Mouse (Mus musculus) bone marrow macrophage, adult 2 months (primary cell): ENCODE results near the gene Cfap73. TPM values are rescaled to one million over a fixed set of nuclear protein-coding genes. Genes with fewer than 3 reads are reported as not detected.
A peak's percentile ranks its signal among the peaks of the same experiment; 100 is the strongest.

Experiments used
- H3K27ac ChIP-seq: 2 replicates; pipeline ENCODE4 v1.5.1; 2012; ENCODE audit warnings: low read depth, low read length; ENCODE audit not compliant: insufficient read depth
- H3K4me1 ChIP-seq: 2 replicates; pipeline ENCODE4 v1.6.1; 2012; ENCODE audit warnings: low read length; ENCODE audit not compliant: control insufficient read depth, insufficient read depth
- H3K4me3 ChIP-seq: 2 replicates; pipeline ENCODE4 v1.5.1; 2012; ENCODE audit warnings: mild to moderate bottlenecking, low read length, moderate library complexity; ENCODE audit not compliant: insufficient read depth
- CTCF ChIP-seq: IDR thresholded peaks from 2 replicates; pipeline ENCODE4 v1.5.1; 2012; ENCODE audit warnings: low read depth, mild to moderate bottlenecking, low read length, moderate library complexity
- POLR2A ChIP-seq: IDR thresholded peaks from 2 replicates; pipeline ENCODE4 v1.6.1; 2012; ENCODE audit warnings: mild to moderate bottlenecking, low read depth, low read length, borderline replicate concordance
- polyA plus RNA-seq: library from polyadenylated mRNA; stranded (reverse); fragments of >200 nt; gene quantifications from 2 replicates; pipeline ENCODE4 v1.2.4, GENCODE M21; 2012; ENCODE audit not compliant: missing spikeins, insufficient read depth, insufficient read length

Gene Cfap73
- polyA plus RNA-seq, 1 experiment: not detected

GRCm38 (mm10) chr5:120605688-120606087, 28.3 kb downstream of the Cfap73 start:
- H3K4me1 ChIP-seq: peaks cover 8% of the 10 kb centered on the region
- no peak overlapping the region for H3K27ac ChIP-seq
- no peak overlapping the region for H3K4me3 ChIP-seq

DNA sequence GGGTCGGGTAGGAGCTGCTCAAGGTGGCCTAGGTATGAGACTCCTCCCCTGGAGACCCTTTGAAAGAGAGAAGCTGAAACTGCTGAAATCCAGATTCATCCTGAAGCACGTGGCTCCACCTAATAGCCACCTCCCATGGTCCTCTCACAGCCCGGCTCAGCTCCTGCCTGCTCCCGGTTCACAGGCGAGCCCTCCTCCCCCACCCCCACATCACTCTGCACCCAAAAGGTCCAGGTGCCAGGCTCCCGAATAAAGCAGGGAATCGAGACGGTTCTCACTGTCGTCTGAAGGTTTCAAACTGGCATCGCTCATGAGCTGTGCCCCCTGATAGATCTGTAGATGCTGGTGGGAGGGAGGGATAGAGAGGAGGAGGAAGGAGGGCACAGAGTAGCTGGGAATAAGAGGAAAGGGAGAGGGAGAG, 28.8 kb downstream of the Cfap73 start:
- Histone ChIP-seq H3K27ac (no peak overlapping the region; the same call in 1 of the 2 replicates), H3K4me1 (peaks cover 8% of the 10 kb centered on the region), H3K4me3 (peak overlapping the region; percentile 42)
- TF ChIP-seq CTCF: no peak; the same call in 1 of the 2 replicates
- 0 out of 2 replicates have a peak, but pooled peaks have one; percentile 9 for TF ChIP-seq POLR2A

More at GRCm38 (mm10) chr5:120605688-120606087, 28.3 kb downstream of the Cfap73 start:
- TF ChIP-seq CTCF: peak; percentile 73
- TF ChIP-seq POLR2A: no peak

GRCm38 (mm10) chr5:120604839-120605238, 29.2 kb downstream of the Cfap73 start:
- H3K27ac ChIP-seq: no peak overlapping the region; the same call in 1 of the 2 replicates

GRCm38 (mm10) chr5:120603515-120603914, 30.5 kb downstream of the Cfap73 start:
- no peak overlapping the region for H3K4me3 ChIP-seq
- no peak for TF ChIP-seq POLR2A
- 0 out of 2 replicates have a peak, but pooled peaks cover 3% of the 10 kb centered on the region for H3K4me1 ChIP-seq
- no peak overlapping the region for H3K27ac ChIP-seq

More at GRCm38 (mm10) chr5:120604839-120605238, 29.2 kb downstream of the Cfap73 start:
- peak overlapping the region; percentile 42; the same call in 1 of the 2 replicates for H3K4me3 ChIP-seq
- H3K4me1 ChIP-seq: peaks cover 3% of the 10 kb centered on the region
- TF ChIP-seq CTCF (peak; percentile 78), POLR2A (no peak)

GRCm38 (mm10) chr5:120602210-120602609, 31.8 kb downstream of the Cfap73 start:
- TF ChIP-seq CTCF (no peak), POLR2A (no peak)
- 0 out of 2 replicates have a peak, but pooled peaks cover 3% of the 10 kb centered on the region for H3K4me1 ChIP-seq
- no peak overlapping the region for H3K27ac ChIP-seq
- no peak overlapping the region for H3K4me3 ChIP-seq

GRCm38 (mm10) chr5:120600946-120601668, 32.9 kb downstream of the Cfap73 start:
- 0 out of 2 replicates have a peak, but pooled peaks cover 3% of the 10 kb centered on the region for H3K4me1 ChIP-seq
- peak; percentile 63 for TF ChIP-seq CTCF
- no peak for TF ChIP-seq POLR2A

GRCm38 (mm10) chr5:120599625-120600024, 34.4 kb downstream of the Cfap73 start:
- Histone ChIP-seq H3K4me3 (no peak overlapping the region), H3K27ac (no peak overlapping the region), H3K4me1 (no peaks in the 10 kb centered on the region)
- TF ChIP-seq CTCF: no peak
- no peak for TF ChIP-seq POLR2A

More at GRCm38 (mm10) chr5:120600946-120601668, 32.9 kb downstream of the Cfap73 start:
- no peak overlapping the region for H3K4me3 ChIP-seq
- H3K27ac ChIP-seq: no peak overlapping the region

GRCm38 (mm10) chr5:120594485-120594884, 39.5 kb downstream of the Cfap73 start:
- no peak overlapping the region for H3K27ac ChIP-seq
- H3K4me1 ChIP-seq: no peaks in the 10 kb centered on the region
- TF ChIP-seq CTCF (no peak), POLR2A (no peak)
- no peak overlapping the region for H3K4me3 ChIP-seq

GRCm38 (mm10) chr5:120592141-120592540, 41.9 kb downstream of the Cfap73 start:
- TF ChIP-seq CTCF: no peak; the same call in 1 of the 2 replicates
- TF ChIP-seq POLR2A: no peak
- Histone ChIP-seq H3K27ac (no peak overlapping the region), H3K4me3 (no peak overlapping the region), H3K4me1 (peaks cover 5% of the 10 kb centered on the region)

- TF ChIP-seq CTCF (peak; percentile 63), POLR2A (no peak)
- peaks cover 17% of the 10 kb centered on the region for H3K4me1 ChIP-seq
- H3K4me3 ChIP-seq: no peak overlapping the region
- no peak overlapping the region for H3K27ac ChIP-seq
Measured at GRCm38 (mm10) chr5:120590356-120591010, 43.6 kb downstream of the Cfap73 start.
